Mouse (Mus musculus) gastrocnemius, postnatal 36 days (tissue): Measurements from ENCODE around the gene Alas2. TPM values are rescaled to one million over a fixed set of nuclear protein-coding genes. Genes with fewer than 3 reads are reported as not detected.

Experiments
- DNase-seq, 2 experiments: peaks; one replicate each; pipeline ENCODE4 v3.0.0; 2022
- intact Hi-C: fragments of 180-260 bp; cut with DNase I; formaldehyde crosslinking; loops from one replicate; pipeline ENCODE4 v1.15.1; 2025
- microRNA-seq, 2 experiments: library from miRNA; unstranded; fragments of <30 nt; microRNA quantifications; one replicate each; pipeline ENCODE4 v1.2.0; 2021
- total RNA-seq, 2 experiments: library from RNA; stranded (reverse); gene quantifications; 2 replicates each; pipeline ENCODE4 v1.2.3; 2021

Alas2 gene
- total RNA-seq, 2 experiments from 2014 or later, result 3.5 to 5.1 TPM

DNA sequence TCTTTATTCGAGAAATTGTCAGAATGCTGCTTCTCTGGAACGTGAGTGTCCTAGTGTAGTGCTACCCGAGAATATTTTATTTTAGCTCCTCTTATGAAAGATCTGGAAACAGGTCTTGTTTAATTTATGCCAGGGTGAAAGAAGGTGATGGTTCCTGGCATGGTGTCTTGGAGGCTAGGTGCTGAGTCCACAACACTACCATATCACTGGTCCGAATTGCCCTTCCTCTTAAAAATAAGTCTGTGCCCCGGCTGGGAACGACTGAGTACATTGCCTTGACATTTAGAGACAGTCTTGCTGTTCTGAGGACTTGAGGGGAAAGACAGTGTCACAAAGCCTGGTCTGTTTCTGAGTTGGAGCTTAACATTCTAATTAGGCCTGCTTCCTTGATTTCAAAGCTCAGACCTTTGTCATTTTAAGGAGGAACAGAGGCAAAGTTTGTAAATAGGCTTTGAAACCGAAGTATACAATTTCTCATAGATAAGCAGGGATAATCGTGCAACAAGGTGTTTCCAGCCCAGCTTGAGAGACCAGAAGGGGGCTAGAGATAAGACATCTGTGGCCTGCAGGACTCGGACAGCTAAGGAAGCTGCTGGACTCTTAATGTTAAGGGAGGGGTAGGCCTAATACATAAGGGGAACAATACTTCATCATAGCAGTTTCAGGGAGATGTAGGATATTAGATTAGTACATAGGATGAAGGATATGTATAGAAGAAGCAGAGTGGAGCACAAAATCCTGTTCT, 48.0 kb downstream of the Alas2 start:
- intact Hi-C loops, result no loop called here
- no peak for DNase-seq

DNA sequence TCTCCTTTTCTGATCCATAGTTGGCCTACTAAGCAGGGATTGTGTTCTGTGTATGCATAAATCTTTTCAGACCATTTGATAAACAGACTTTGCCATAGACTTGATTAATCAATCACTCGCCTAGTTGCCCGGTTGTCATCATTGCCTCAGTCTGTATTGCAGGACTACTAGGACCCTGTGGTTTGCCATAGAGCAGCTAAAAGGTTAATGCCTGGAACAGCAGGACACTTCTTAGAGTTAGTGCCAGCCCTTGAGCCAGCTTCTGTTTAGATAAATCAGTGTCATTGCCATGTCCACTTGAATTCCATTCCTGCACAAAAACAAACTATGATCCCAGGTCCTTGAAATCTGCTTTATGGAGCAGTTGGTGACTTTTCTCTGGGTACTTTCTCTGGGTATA, 51.7 kb downstream of the Alas2 start:
- intact Hi-C loops, result no loop called here

More for the DNA sequence above, 51.7 kb downstream of the Alas2 start:
- DNase-seq, result no peak

Small RNAs within 50 kb of the gene (microRNA-seq; reads per million reads assigned to microRNA genes)
- gene Mir3620, result 0 reads per million in 2 experiments

Other genes with a start within 250 kb of the Alas2 start
- 1 to 10 TPM; 3.2 to 4.6 TPM for gene Tmem29, start 88.2 kb upstream of the Alas2 start, total RNA-seq
- 10 to 100 TPM; 50.8 to 56.7 TPM for gene Pfkfb1, start 40.9 kb downstream of the Alas2 start, total RNA-seq
- gene Apex2, start 42.5 kb downstream of the Alas2 start, total RNA-seq, result 1 to 10 TPM; 7.6 to 9.2 TPM
- under 1 TPM; 0.08 to 0.32 TPM for gene Tro, start 110.2 kb downstream of the Alas2 start, total RNA-seq